Mouse (Mus musculus): Measurements from ENCODE around the gene Atp5c1. TPM values are rescaled to one million over a fixed set of nuclear protein-coding genes. Genes with fewer than 3 reads are reported as not detected.

Gene Atp5c1
- polyA plus RNA-seq (2012; rRNA removed) = 786 and 1,002 TPM in 2 replicates

DNA sequence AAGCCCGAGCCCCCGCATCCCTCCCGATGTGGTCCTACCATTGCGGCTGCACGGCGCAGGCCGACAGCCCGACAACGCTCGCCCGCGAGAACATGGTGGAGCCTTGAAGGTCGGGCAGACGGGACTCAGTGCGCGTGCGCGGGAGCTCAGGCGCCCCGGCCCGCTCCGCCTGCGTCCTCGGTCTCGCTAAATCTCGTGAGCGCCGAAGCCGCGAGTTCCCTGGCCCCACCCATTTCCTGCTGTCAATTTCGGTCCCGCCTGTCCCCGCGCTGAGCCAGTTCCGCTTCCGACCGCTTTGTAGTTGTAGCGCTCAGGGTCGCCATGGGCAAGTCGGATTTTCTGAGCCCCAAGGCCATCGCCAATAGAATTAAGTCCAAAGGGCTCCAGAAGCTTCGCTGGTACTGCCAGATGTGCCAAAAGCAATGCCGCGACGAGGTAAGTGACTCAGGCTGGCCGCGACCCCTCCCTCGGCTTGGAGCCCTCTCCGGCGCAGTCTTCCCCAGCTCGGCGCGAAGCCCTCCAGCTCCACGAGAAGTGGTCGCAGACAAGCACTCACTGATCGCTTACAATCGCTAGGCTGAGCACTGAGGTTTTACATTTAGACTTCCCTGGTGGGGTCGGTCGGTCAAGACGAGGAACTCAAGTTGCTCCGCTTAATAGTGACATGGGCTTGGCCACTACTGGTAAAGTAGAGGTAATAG, at the start of gene Atp5c1, which contains the start of gene Kin:
Atp5c1 (minus strand) TSS at position 201 of the 701 bp plus-strand sequence.
Kin (plus strand) TSS at position 284 of the 701 bp plus-strand sequence.
- H3K27me3 ChIP-seq (replicated peaks; ENCODE audit: control insufficient read depth, insufficient read depth, low read length) = no peaks in the 10 kb centered on the region
- peak within 1 kb of the TSS; percentile 91 for H3K4me3 ChIP-seq (ENCODE audit: insufficient read depth, low read depth, low read length)
- peak within 1 kb of the TSS; percentile 99 for H3K27ac ChIP-seq (ENCODE audit: insufficient read depth, low read depth, low read length)
- WGBS = under 1% methylated on average over 61 of the region's 61 CpGs
- TF ChIP-seq POLR2A (IDR thresholded peaks at IDR 0.05; ENCODE audit: low read depth, low read length) = peak; percentile 86
- TF ChIP-seq CTCF (conservative IDR thresholded peaks at IDR 0.05; ENCODE audit: insufficient read depth, insufficient read length, low read depth, low read length) = peak; percentile 46
- DNase-seq = peak; percentile 98
- no peaks in the 10 kb centered on the region for H3K36me3 ChIP-seq (ENCODE audit: control insufficient read depth, insufficient read depth, low read length)
- H3K4me1 ChIP-seq (ENCODE audit: control insufficient read depth, insufficient read depth, low read length) = peaks cover 21% of the 10 kb centered on the region

GRCm38 (mm10) chr2:10128571-10128970, 48.3 kb upstream of the Atp5c1 start:
- peak overlapping the region; percentile 51; the same call in 1 of the 2 replicates for H3K27ac ChIP-seq (ENCODE audit: insufficient read depth, low read depth, low read length)
- peak; percentile 79 for DNase-seq
- WGBS = 56% methylated on average over 4 of the region's 4 CpGs
- no peaks in the 10 kb centered on the region for H3K27me3 ChIP-seq (replicated peaks; ENCODE audit: control insufficient read depth, insufficient read depth, low read length)
- no peak overlapping the region for H3K4me3 ChIP-seq (ENCODE audit: insufficient read depth, low read depth, low read length)
- H3K36me3 ChIP-seq (ENCODE audit: control insufficient read depth, insufficient read depth, low read length) = no peaks in the 10 kb centered on the region
- TF ChIP-seq CTCF (conservative IDR thresholded peaks at IDR 0.05; ENCODE audit: insufficient read depth, insufficient read length, low read depth, low read length) (no peak), POLR2A (IDR thresholded peaks at IDR 0.05; ENCODE audit: low read depth, low read length) (no peak)
- H3K4me1 ChIP-seq (ENCODE audit: control insufficient read depth, insufficient read depth, low read length) = no peaks in the 10 kb centered on the region; the same call in 1 of the 2 replicates

- H3K27me3 ChIP-seq (replicated peaks; ENCODE audit: control insufficient read depth, insufficient read depth, low read length) = no peaks in the 10 kb centered on the region
- TF ChIP-seq CTCF (conservative IDR thresholded peaks at IDR 0.05; ENCODE audit: insufficient read depth, insufficient read length, low read depth, low read length) (no peak), POLR2A (IDR thresholded peaks at IDR 0.05; ENCODE audit: low read depth, low read length) (no peak)
- no peaks in the 10 kb centered on the region for H3K36me3 ChIP-seq (ENCODE audit: control insufficient read depth, insufficient read depth, low read length)
- H3K4me3 ChIP-seq (ENCODE audit: insufficient read depth, low read depth, low read length) = no peak overlapping the region
- no peaks in the 10 kb centered on the region; the same call in 1 of the 2 replicates for H3K4me1 ChIP-seq (ENCODE audit: control insufficient read depth, insufficient read depth, low read length)
- 86% methylated on average over 5 of the region's 5 CpGs for WGBS
- H3K27ac ChIP-seq (ENCODE audit: insufficient read depth, low read depth, low read length) = no peak overlapping the region
- DNase-seq = no peak
These were observed 47.2 kb upstream of the Atp5c1 start for GRCm38 (mm10) chr2:10127471-10127870.

- DNase-seq = peak; percentile 25
- TF ChIP-seq POLR2A (IDR thresholded peaks at IDR 0.05; ENCODE audit: low read depth, low read length) (no peak), CTCF (conservative IDR thresholded peaks at IDR 0.05; ENCODE audit: insufficient read depth, insufficient read length, low read depth, low read length) (no peak)
- Histone ChIP-seq H3K4me3 (ENCODE audit: insufficient read depth, low read depth, low read length) (no peak overlapping the region), H3K36me3 (ENCODE audit: control insufficient read depth, insufficient read depth, low read length) (no peaks in the 10 kb centered on the region), H3K4me1 (ENCODE audit: control insufficient read depth, insufficient read depth, low read length) (no peaks in the 10 kb centered on the region; the same call in 1 of the 2 replicates), H3K27me3 (replicated peaks; ENCODE audit: control insufficient read depth, insufficient read depth, low read length) (no peaks in the 10 kb centered on the region), H3K27ac (ENCODE audit: insufficient read depth, low read depth, low read length) (no peak overlapping the region; the same call in 1 of the 2 replicates)
- 85% methylated on average over 4 of the region's 4 CpGs for WGBS
These were observed 45.8 kb upstream of the Atp5c1 start for GRCm38 (mm10) chr2:10126122-10126521.

DNA sequence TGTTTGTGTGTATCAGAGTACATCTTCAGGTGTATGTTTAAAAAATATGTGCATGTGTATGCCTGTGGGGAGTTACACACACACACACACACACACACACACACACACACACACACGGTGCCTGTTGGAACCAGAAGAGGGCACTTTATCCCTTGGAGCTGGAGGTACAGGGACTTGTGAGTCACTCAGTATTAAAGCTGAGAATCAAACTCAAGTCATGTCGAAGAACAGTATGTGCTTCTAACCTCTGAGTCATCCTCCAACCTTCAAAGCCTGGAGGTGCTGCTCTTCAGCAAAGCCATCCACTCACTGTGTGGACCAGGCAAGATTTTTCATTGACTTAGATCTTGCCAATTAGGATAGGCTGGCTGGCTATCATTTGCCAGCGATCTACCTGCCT, 41.5 kb upstream of the Atp5c1 start:
- Histone ChIP-seq H3K27ac (ENCODE audit: insufficient read depth, low read depth, low read length) (no peak overlapping the region), H3K4me1 (ENCODE audit: control insufficient read depth, insufficient read depth, low read length) (no peaks in the 10 kb centered on the region), H3K36me3 (ENCODE audit: control insufficient read depth, insufficient read depth, low read length) (no peaks in the 10 kb centered on the region), H3K4me3 (ENCODE audit: insufficient read depth, low read depth, low read length) (no peak overlapping the region), H3K27me3 (replicated peaks; ENCODE audit: control insufficient read depth, insufficient read depth, low read length) (no peaks in the 10 kb centered on the region)
- 57% methylated on average over 3 of the region's 3 CpGs for WGBS
- TF ChIP-seq CTCF (conservative IDR thresholded peaks at IDR 0.05; ENCODE audit: insufficient read depth, insufficient read length, low read depth, low read length) (no peak), POLR2A (IDR thresholded peaks at IDR 0.05; ENCODE audit: low read depth, low read length) (no peak)
- DNase-seq = no peak

- no peak for DNase-seq
- no peak overlapping the region for H3K27ac ChIP-seq (ENCODE audit: insufficient read depth, low read depth, low read length)
- 64% methylated on average over 8 of the region's 8 CpGs for WGBS
- no peak for TF ChIP-seq CTCF (conservative IDR thresholded peaks at IDR 0.05; ENCODE audit: insufficient read depth, insufficient read length, low read depth, low read length)
- no peak for TF ChIP-seq POLR2A (IDR thresholded peaks at IDR 0.05; ENCODE audit: low read depth, low read length)
- no peak overlapping the region for H3K4me3 ChIP-seq (ENCODE audit: insufficient read depth, low read depth, low read length)
- no peaks in the 10 kb centered on the region for H3K4me1 ChIP-seq (ENCODE audit: control insufficient read depth, insufficient read depth, low read length)
- H3K27me3 ChIP-seq (replicated peaks; ENCODE audit: control insufficient read depth, insufficient read depth, low read length) = no peaks in the 10 kb centered on the region
- H3K36me3 ChIP-seq (ENCODE audit: control insufficient read depth, insufficient read depth, low read length) = no peaks in the 10 kb centered on the region
These were observed 39.0 kb upstream of the Atp5c1 start for GRCm38 (mm10) chr2:10119276-10119675.

GRCm38 (mm10) chr2:10118751-10119150, 38.4 kb upstream of the Atp5c1 start:
- WGBS = 51% methylated on average over 1 of the region's 1 CpGs
- DNase-seq = no peak
- H3K4me1 ChIP-seq (ENCODE audit: control insufficient read depth, insufficient read depth, low read length) = no peaks in the 10 kb centered on the region
- H3K27me3 ChIP-seq (replicated peaks; ENCODE audit: control insufficient read depth, insufficient read depth, low read length) = no peaks in the 10 kb centered on the region
- TF ChIP-seq CTCF (conservative IDR thresholded peaks at IDR 0.05; ENCODE audit: insufficient read depth, insufficient read length, low read depth, low read length) = no peak
- TF ChIP-seq POLR2A (IDR thresholded peaks at IDR 0.05; ENCODE audit: low read depth, low read length) = no peak
- no peak overlapping the region for H3K4me3 ChIP-seq (ENCODE audit: insufficient read depth, low read depth, low read length)
- H3K36me3 ChIP-seq (ENCODE audit: control insufficient read depth, insufficient read depth, low read length) = no peaks in the 10 kb centered on the region
- no peak overlapping the region for H3K27ac ChIP-seq (ENCODE audit: insufficient read depth, low read depth, low read length)

Data from kidney, adult 2 months (tissue).